Mouse (Mus musculus) spleen, postnatal 0 days (tissue): ENCODE measurements around the gene Vmn1r73. TPM values are rescaled to one million over a fixed set of nuclear protein-coding genes. Genes with fewer than 3 reads are reported as not detected.

ENCODE experiments used
- polyA plus RNA-seq: library from polyadenylated mRNA; unstranded; fragments of >200 nt; fragmentation: Nextera tagmentation; extraction: Ambion mirVana; gene quantifications from 2 replicates; pipeline ENCODE4 v1.2.1, GENCODE M21; 2015

Gene Vmn1r73
- polyA plus RNA-seq, result not detected in 2 replicates

GRCm38 (mm10) chr7:11729966-11730365 lies at the start of gene Vmn1r73:
Gene Vmn1r73, plus strand, starts transcription at chr7:11730266.

Other genes starting within 250 kb of the Vmn1r73 start
- gene Zscan4-ps2, start 216.0 kb upstream of the Vmn1r73 start, polyA plus RNA-seq, result not detected in 2 replicates
- gene Zscan4-ps3, start 121.0 kb upstream of the Vmn1r73 start, polyA plus RNA-seq, result not detected in 2 replicates
- gene Vmn1r72, start 50.1 kb upstream of the Vmn1r73 start, polyA plus RNA-seq, result not detected in 2 replicates
- gene Vmn1r74, start 103.7 kb downstream of the Vmn1r73 start, polyA plus RNA-seq, result not detected in 2 replicates
- not detected in 2 replicates for gene Vmn1r75, start 144.4 kb downstream of the Vmn1r73 start, polyA plus RNA-seq
- gene Vmn1r76, start 207.9 kb downstream of the Vmn1r73 start, polyA plus RNA-seq, result not detected in 2 replicates